Mouse (Mus musculus) megakaryocyte, adult 5-6 weeks (primary cell): ENCODE data around the gene Dnah11. TPM values are rescaled to one million over a fixed set of nuclear protein-coding genes. Genes with fewer than 3 reads are reported as not detected.
A peak's percentile ranks its signal among the peaks of the same experiment; 100 is the strongest.

Experiments used
- ATAC-seq: 2 replicates; pipeline ENCODE4 v1.8.0; 2016; ENCODE audit warnings: mild to moderate bottlenecking, inconsistent platforms; ENCODE audit not compliant: poor library complexity, severe bottlenecking
- total RNA-seq, 2 experiments: library from RNA; stranded (forward) in 1 of 2; stranded (reverse) in 1 of 2; fragments of 153-499, 151-499 nt in 1 of 2; fragments of 221-1000, 200-1000 nt in 1 of 2; gene quantifications; 2 replicates each; pipeline versions ENCODE4 v1.2.3 to v1.2.4; 2015 to 2017

Gene Dnah11
- total RNA-seq, 2 experiments from 2014 or later, result not detected

GRCm38 (mm10) chr12:117872265-117872664 lies 326.6 kb downstream of the Dnah11 start:
- ATAC-seq, result no peak

DNA sequence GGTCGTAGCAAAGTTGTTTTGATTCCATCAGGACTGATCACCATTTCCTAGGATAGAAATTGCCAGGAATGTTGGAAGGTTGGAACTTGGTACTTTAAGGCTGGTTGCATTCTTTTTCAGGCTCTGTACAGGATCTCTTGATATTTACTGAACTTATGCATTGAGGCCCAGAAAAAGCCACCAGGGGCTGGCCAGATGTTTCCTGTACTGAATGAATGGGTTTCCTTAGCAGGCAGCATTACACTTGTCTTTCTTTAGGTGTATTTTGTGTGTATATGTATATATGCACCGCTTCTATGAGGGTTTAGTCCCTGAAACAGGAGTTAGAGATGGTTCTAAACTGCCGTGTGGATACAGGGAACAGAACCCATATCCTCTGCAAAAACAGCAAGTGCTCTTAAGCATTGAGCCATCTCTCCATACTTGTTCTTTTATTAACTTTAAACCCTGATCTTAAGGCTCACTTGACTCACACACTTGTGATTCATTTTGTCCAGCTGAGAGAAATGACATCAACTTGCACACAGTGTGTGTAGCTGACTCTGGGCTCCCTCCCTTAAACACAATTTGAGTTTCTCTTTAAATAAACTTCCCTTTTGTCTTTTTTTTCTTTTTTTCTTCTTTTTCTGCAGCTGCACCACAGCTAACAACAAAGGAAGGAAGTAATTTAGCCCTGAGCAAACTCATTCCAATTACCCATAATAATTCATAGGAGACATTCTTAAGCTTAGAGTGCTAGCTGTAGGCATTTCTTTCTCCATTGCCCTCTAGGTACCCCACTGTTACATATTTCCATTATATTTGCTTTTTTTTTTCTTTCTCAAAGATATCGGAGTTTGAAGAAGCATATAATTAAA lies 330.9 kb downstream of the Dnah11 start:
- no peak for ATAC-seq

GRCm38 (mm10) chr12:117862655-117863054 lies 336.2 kb downstream of the Dnah11 start:
- no peak for ATAC-seq

DNA sequence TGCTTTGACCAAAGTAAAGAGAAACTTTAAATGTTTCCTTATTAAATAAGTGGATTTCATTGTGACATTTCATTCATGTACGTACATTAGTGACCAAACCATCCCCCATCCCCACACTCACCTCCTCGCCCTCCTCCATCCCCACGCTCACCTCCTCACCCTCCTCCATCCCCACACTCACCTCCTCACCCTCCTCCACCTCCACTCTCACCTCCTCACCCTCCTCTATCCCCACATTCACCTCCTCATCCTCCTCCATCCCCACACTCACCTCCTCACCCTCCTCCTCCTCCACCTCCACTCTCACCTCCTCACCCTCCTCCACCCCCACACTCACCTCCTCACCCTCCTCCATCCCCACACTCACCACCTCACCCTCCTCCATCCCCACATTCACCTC lies 337.6 kb downstream of the Dnah11 start:
- peak; percentile 21; the same call in 1 of the 2 replicates for ATAC-seq

DNA sequence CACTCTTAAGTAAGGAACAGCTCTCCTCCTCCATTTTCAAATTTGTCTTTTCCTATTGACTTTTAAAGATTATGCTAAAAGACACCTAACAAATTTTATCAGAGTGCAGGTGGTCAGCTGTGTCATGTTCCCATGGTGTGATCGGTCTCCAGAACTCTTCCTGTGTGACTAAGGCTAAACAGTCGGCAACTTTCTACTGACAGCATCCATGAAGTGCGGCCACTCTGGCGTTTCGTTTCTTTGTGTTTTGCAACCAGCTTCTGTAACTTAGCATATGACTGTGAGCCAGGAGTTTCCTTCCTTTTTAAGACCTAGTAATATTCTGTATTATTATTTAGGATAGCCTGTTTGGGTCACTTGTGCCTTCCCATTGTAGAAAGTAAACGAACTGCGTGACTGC lies 338.0 kb downstream of the Dnah11 start:
- ATAC-seq, result peak; percentile 70

GRCm38 (mm10) chr12:117857884-117858283 lies 341.0 kb downstream of the Dnah11 start:
- no peak for ATAC-seq

- ATAC-seq, result no peak
Measured at GRCm38 (mm10) chr12:117857023-117857422, 341.8 kb downstream of the Dnah11 start.

- ATAC-seq, result peak; percentile 97
Measured at GRCm38 (mm10) chr12:117853316-117853715, 345.5 kb downstream of the Dnah11 start.

GRCm38 (mm10) chr12:117850472-117850871 lies 348.4 kb downstream of the Dnah11 start:
- no peak for ATAC-seq

DNA sequence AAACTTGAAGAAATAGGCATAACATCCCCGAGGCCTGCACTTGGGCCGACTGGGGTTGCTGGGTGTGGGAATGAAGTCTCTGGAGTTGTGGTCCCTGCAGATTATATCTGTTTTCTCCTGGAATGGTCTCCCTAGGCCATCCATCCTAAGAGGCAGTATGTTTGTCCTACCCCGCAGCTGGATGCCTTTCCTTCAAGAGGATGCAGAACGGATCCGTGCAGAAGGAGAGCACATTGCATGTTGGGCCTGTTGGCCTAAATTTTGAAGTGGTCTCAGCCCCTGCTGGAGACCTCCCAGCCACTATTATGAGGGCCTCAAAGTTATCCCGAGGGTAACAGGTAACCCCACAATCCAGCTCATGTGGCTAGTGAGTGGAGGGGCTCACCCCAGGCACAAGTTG lies 350.2 kb downstream of the Dnah11 start:
- no peak for ATAC-seq

DNA sequence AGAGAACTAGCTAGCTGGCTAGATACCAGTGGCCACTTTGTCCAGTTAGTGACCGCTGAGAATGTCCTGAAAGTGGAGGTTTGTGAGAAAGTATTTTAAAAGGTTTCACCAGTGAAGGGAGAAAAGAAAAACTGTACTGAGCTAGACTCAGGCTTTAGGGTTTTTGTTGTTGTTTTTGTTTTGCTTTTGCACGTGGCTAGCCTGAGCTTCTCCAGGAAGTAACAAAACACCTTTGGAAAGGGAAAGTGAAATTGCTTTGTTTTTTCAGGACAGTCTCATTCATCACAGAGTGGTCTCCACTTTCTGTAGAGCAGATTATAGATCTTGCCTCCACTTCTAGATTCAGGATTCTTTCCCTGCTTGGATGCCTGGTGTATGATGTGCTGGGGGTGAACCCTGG lies 353.9 kb downstream of the Dnah11 start:
- ATAC-seq, result no peak

DNA sequence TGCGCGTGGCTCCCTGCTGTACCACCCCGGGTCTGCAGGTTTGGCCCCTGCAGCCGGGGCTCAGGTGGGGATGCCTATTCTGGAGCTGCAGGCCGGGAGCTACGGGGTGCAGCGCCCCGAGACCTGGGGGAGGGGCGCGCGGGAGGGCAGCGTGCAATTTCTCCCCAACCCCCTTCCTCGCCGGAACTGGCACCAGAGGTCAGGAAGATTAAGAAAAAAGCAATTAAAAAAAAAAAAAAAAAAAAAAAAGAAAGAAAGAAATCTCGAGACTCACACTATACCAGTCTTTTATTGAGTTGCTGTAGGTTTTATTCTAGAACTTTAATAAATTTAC lies 354.8 kb downstream of the Dnah11 start:
- no peak for ATAC-seq

DNA sequence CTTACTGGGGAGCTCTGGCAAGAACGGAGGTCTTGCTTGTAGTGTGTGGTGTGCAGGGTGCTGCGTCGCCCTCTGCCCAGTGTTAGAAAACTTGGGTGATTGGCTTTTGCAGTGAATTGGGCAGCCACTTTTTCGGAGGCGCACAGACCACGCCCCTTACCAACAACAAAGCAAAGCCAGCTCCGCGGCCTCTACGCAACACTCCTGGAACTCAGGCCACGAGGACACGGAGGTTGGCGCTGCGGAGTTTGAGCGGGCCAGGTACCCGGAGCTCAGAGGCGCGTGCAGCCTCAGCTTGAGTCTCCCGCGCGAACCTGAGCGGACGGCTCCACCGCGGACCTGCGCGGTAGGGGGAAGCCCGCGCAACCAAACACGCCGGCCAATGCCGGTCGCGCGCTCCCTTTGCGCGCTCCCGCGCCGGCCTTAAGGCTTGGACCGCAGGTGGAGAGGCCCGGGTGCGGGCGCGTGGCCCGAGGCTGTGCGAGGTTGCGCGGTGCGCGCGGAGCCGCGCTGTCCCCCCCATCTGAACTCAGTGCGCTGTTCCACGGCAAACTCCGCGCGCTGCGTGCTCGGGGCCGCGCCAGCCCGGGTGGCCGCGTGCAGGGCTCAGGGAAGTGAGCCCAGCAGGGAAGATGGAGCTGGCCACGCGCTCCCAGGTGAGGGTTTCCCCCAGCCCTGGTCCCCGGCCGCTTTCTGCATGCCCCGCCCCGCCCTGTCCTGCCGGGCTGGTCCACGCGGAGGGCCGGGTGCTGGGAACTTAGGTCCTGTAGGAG lies 355.4 kb downstream of the Dnah11 start:
- peak; percentile 82 for ATAC-seq

DNA sequence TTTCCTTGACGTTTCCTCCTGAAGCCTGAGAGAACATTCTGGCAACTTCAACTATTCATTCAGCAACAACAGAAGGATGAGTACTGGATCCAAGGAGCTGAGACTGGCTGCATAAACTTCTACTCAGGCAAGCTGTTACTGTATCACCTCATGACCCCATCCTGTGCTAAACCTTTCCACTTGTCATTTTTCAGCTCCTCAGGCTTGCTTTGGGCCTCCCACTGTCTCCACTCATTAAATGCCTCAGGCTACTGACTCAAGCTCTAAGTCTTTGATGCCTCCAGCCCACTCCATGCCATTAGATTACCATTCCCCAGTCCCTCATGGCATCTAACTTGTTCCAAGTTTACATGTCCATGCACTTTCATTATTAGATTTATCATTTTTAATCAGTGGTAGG lies 356.2 kb downstream of the Dnah11 start:
- ATAC-seq, result no peak

- no peak for ATAC-seq
Measured at GRCm38 (mm10) chr12:117840705-117841104, 358.1 kb downstream of the Dnah11 start.

DNA sequence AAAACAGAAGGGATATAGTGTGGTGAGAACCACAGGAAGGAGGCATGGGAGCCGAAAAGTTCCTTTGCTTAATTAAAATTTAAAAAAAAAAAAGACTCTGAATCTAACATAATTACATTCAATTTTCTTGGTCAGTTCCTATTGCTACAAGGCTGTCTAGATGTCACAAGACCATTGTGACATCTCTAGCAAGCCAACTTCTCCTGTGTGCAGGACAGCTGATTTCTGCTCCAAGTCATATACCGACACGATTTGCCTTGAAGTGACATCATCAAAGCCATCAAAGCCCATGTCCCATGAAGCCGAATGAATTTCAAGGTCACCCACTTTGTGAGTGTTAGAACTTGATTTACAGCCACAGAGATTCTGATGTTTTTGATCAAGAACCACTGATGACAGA lies 361.5 kb downstream of the Dnah11 start:
- peak; percentile 81 for ATAC-seq

GRCm38 (mm10) chr12:117835371-117835770 lies 363.5 kb downstream of the Dnah11 start:
- no peak for ATAC-seq

DNA sequence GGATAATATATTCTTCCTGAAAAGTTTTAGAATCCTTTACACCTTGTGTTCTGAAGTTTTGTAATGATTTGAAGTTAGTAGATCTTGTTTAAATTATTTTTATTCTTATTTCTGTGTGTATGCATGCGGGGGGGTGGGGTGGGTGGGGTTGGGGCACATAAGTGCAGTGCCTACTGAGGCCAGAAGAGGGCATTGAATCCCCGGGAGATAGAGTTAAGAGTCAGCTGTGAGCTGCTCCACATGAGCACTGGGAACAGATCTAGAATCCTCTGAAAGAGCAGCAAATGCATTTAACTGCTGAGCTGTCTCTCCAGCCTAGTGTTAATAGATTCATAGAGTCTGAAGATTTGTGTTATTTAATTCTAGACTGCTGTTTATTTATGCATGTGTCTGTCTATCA lies 364.2 kb downstream of the Dnah11 start:
- no peak for ATAC-seq

GRCm38 (mm10) chr12:117832190-117832589 lies 366.7 kb downstream of the Dnah11 start:
- peak; percentile 62 for ATAC-seq

GRCm38 (mm10) chr12:117831351-117831961 lies 367.4 kb downstream of the Dnah11 start:
- ATAC-seq, result peak; percentile 80

- ATAC-seq, result no peak
Measured at GRCm38 (mm10) chr12:117828350-117828749, 370.5 kb downstream of the Dnah11 start.
